Mouse (Mus musculus) left cerebral cortex, adult 11 months (tissue): ENCODE data around the gene Tecrl.

ENCODE experiments used
- DNase-seq: peaks from one replicate; pipeline ENCODE4 v3.0.0; 2022; ENCODE audit warnings: low spot score

Tecrl gene

DNA sequence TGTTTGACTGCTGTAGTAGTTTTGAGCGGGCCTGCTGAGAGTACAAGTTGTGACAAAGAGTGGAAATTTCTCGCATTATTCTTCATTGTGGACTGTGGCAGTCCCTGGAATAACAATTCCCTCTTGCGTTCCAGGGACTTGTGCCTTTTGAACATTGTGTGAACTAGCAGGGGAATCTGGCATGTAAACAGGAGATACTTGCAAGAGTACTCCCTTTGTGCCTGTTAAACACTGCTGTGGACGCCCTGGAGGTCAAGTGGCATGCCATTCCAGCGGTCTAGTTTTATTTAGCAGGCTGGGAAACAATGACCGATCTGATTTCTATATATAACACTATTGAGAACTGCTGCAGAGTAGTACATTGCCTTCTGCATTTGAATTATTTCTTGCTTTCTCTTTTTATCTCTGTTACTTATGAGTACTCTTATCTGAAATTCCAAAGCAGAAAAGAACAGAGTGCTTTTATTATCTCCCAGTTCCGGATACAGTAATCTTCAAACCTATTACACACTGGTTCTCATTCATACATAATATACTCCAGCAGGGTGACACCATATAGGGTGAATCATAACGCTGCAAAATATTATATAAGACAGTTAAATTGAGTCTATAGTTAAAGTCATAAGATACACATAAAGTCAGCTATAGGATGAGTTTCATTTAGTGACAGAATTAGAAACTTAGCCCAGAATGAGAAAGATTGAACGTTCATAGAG, at the start of gene Tecrl:
Gene Tecrl, minus strand, starts transcription at position 350 of the 716 bp plus-strand sequence.
- no peak for DNase-seq

DNA sequence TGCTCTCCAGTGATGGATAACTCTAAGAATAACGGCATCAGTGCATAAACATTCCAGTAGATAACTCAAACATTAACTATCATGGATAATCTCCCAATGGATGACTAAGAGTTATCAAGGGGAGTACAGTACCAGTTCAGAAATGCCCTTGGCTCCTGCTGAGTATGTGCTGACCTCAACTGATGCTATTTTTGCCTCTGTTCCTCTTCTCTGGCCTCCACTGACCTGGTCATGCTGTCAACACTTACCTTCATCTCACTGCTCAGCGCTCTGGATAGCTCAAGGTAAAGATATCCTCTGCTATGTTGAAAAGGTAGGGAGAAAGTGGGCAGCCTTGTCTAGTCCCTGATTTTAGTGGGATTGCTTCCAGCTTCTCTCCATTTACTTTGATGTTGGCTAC, 30.0 kb upstream of the Tecrl start:
- DNase-seq = no peak

DNA sequence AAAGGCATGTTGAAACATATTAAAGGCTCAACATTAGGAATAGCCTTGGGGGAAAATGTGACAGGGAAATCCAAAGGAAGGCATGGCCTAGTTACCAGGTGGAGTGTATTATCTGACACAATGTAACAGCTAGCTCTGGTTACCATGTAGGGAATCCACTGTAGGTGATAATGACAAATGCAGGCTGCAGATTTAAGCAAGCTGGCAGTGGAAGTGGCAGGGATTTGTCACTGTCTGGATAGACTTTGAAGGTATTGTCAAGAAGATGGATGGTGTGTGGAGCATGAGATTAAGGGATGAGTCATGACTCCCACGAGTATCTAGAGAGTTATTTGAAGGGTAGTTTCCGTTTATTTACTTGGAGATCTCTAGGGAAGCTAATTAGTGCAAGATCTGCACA, 3.4 kb downstream of the Tecrl start:
- DNase-seq = no peak

DNA sequence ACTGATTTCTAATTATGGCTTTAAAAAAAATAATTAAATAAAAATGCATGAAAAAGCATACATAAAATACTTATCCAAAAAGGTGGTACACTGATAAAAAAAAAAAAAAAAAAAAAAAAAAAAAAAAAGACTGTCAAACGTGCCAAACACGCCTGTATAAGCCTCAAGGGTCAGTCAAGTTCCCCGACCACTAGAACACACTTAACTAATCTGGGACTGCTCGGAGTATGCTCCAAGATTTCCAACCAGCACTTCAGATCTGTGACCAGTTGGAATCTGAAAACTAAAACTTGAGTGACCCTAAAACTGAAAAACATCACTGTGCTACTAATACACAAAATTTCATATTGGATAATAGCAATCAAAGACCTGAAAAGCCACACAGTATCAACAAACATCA, 15.9 kb downstream of the Tecrl start:
- no peak for DNase-seq

DNA sequence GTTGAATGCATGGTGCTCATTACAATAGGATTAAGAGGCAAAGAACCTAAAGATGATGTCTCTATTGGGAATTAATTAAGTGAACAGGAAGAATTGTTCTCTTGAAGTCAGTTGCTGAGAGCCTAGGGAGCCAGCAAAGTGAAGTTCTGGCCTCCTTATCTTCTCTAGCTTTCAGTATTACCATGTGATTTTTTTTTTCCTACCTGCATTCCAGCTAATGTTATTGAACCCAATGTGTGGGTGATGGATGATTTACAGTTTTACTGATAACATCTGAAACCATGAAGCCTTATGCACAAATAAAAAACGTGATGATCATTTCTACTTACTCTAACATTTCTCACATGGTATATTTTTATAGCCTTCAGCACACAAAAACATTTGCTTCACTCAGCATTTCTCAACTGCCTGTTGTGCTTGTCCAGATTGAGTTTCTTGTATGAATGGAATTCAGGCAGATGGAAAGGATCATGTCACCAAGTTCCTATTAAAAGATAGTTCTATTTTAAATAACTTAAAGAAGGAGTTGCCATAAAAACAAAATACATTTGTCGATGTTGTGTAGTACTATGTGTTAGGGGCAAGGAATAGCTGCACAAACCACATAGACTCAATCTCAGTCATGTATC, 87.7 kb downstream of the Tecrl start:
- no peak for DNase-seq

DNA sequence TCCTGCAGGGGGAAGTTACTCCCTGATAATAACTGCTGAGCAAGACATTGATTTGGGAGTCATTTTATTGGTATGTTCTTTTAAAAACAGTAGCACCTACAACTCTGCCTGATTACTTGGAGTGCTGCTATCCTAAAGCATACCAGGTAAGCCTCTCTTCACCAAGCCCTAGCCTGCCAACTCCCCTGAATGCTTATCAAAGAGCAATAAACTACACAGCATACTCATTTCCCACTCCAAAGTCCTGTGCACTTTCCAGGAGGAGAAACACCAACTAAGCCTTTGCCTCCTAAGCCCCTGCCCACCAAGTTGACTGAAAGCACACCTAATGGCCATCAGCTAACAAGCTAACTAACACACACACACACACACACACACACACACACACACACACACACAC, 94.9 kb downstream of the Tecrl start:
- no peak for DNase-seq

DNA sequence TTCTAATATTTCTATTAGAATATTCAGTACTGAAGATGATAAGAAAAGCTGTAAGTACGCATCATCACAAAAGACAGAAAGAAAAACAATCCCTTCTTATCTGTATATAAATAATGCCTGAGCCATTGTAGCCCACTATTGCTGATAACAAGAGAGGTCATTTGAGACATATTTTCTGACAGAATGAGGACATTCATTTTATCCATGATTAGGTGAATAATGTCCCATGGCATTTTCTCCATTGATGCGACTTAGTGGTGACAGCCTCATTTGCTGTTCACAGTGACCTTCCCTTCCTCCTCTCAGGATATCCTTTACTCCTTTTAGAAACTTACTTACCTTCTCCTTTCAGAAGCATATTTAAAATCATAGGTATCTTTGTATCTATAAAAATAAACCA, 100.9 kb downstream of the Tecrl start:
- no peak for DNase-seq

DNA sequence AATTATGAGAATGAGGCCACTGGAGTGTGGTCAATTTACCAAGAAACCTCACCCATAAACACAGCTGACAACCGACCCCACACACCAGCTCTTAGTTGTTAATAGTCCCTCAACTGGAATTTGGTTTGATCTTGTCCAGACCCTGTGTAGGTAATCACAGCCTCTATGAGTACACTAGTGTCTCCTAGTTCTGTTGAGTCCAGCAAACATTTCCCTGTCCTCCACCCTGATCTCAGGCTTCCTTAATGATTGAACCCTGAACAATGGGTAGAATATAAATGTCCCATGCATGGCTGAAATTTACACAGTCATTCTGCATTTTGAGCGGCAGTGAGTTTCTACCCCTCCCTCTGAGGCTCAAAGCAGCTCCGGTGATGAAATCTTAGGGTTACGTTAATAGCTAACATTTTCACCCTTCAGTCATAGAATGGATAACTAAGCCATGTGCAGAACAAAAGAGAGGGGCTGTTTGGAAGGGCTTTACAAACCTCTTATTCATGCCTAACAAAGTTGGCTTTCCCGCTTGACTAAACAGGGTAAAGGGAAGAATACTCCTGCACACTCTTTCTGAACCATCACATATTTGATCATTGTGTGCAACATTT, 116.0 kb downstream of the Tecrl start:
- no peak for DNase-seq
